Mouse (Mus musculus): ENCODE results near the gene Pygl. TPM values are rescaled to one million over a fixed set of nuclear protein-coding genes. Genes with fewer than 3 reads are reported as not detected.
"Not testable (repeated sequence)": the region's sequence is repeated elsewhere in the genome, so short reads cannot be mapped to it uniquely, and the experiment has no call there.

Pygl gene
- polyA plus RNA-seq, 1 experiment from 2014 or later = 37.3 TPM

GRCm38 (mm10) chr12:70196341-70196740, 34.9 kb downstream of the Pygl start:
- H3K27me3 ChIP-seq = no peaks in the 10 kb centered on the region
- no peaks in the 10 kb centered on the region for H3K9me3 ChIP-seq (replicated peaks)
- H3K36me3 ChIP-seq = peaks cover 11% of the 10 kb centered on the region; the same call in 1 of the 2 replicates
- 82% methylated on average over 5 of the region's 5 CpGs for WGBS
- H3K4me3 ChIP-seq (replicated peaks) = no peak overlapping the region
- no peaks in the 10 kb centered on the region for H3K4me1 ChIP-seq
- H3K27ac ChIP-seq (replicated peaks) = no peak overlapping the region
- H3K9ac ChIP-seq = no peak overlapping the region
- no peak overlapping the region for H3K4me2 ChIP-seq (replicated peaks)
- no peak for ATAC-seq (ENCODE audit: insufficient number of reproducible peaks, low FRiP score, low TSS enrichment, low read depth)

- WGBS = 97% methylated on average over 6 of the region's 6 CpGs
- no peaks in the 10 kb centered on the region for H3K9me3 ChIP-seq (replicated peaks)
- no peak overlapping the region for H3K27ac ChIP-seq (replicated peaks)
- H3K36me3 ChIP-seq = peaks cover 11% of the 10 kb centered on the region; the same call in 1 of the 2 replicates
- no peaks in the 10 kb centered on the region for H3K4me1 ChIP-seq
- ATAC-seq (ENCODE audit: insufficient number of reproducible peaks, low FRiP score, low TSS enrichment, low read depth) = no peak
- no peak overlapping the region for H3K4me3 ChIP-seq (replicated peaks)
- no peaks in the 10 kb centered on the region for H3K27me3 ChIP-seq
- H3K4me2 ChIP-seq (replicated peaks) = no peak overlapping the region
- H3K9ac ChIP-seq = no peak overlapping the region
Measured at GRCm38 (mm10) chr12:70195426-70195825, 35.9 kb downstream of the Pygl start.

GRCm38 (mm10) chr12:70192267-70192727, 39.0 kb downstream of the Pygl start:
- no peak for ATAC-seq (ENCODE audit: insufficient number of reproducible peaks, low FRiP score, low TSS enrichment, low read depth)
- H3K27me3 ChIP-seq = no peaks in the 10 kb centered on the region
- peak overlapping the region; percentile 32 for H3K4me2 ChIP-seq (replicated peaks)
- H3K36me3 ChIP-seq = 0 out of 2 replicates have a peak, but pooled peaks cover 7% of the 10 kb centered on the region
- H3K4me3 ChIP-seq (replicated peaks) = peak overlapping the region; percentile 17; the same call in 1 of the 2 replicates
- no peaks in the 10 kb centered on the region for H3K4me1 ChIP-seq
- no peak overlapping the region for H3K9ac ChIP-seq
- no peak overlapping the region for H3K27ac ChIP-seq (replicated peaks)
- 31% methylated on average over 19 of the region's 19 CpGs for WGBS
- H3K9me3 ChIP-seq (replicated peaks) = no peaks in the 10 kb centered on the region

- 86% methylated on average over 22 of the region's 22 CpGs for WGBS
- Histone ChIP-seq H3K9me3 (replicated peaks) (0 out of 2 replicates have a peak, but pooled peaks cover 6% of the 10 kb centered on the region), H3K9ac (no peak overlapping the region), H3K4me3 (replicated peaks) (no peak overlapping the region), H3K4me2 (replicated peaks) (no peak overlapping the region), H3K27me3 (no peaks in the 10 kb centered on the region), H3K36me3 (no peaks in the 10 kb centered on the region), H3K4me1 (no peaks in the 10 kb centered on the region), H3K27ac (replicated peaks) (no peak overlapping the region)
- no peak for ATAC-seq (ENCODE audit: insufficient number of reproducible peaks, low FRiP score, low TSS enrichment, low read depth)
Measured at GRCm38 (mm10) chr12:70184173-70184783, 47.0 kb downstream of the Pygl start.

GRCm38 (mm10) chr12:70183507-70183906, 47.8 kb downstream of the Pygl start:
- 96% methylated on average over 8 of the region's 8 CpGs for WGBS
- H3K9ac ChIP-seq; H3K27ac ChIP-seq (replicated peaks); H3K4me2 ChIP-seq (replicated peaks); H3K4me1 ChIP-seq; H3K4me3 ChIP-seq (replicated peaks); H3K36me3 ChIP-seq; H3K27me3 ChIP-seq; ATAC-seq (ENCODE audit: insufficient number of reproducible peaks, low FRiP score, low TSS enrichment, low read depth); H3K9me3 ChIP-seq (replicated peaks): not testable (repeated sequence)

- Histone ChIP-seq H3K9me3 (replicated peaks) (no peaks in the 10 kb centered on the region), H3K4me1 (no peaks in the 10 kb centered on the region), H3K27ac (replicated peaks) (no peak overlapping the region), H3K27me3 (no peaks in the 10 kb centered on the region), H3K4me3 (replicated peaks) (no peak overlapping the region), H3K4me2 (replicated peaks) (no peak overlapping the region), H3K9ac (no peak overlapping the region), H3K36me3 (no peaks in the 10 kb centered on the region)
- ATAC-seq (ENCODE audit: insufficient number of reproducible peaks, low FRiP score, low TSS enrichment, low read depth) = no peak
- 73% methylated on average over 1 of the region's 1 CpGs for WGBS
Measured at GRCm38 (mm10) chr12:70169969-70170368, 61.3 kb downstream of the Pygl start.

- Histone ChIP-seq H3K9ac (no peak overlapping the region), H3K4me2 (replicated peaks) (no peak overlapping the region), H3K27ac (replicated peaks) (no peak overlapping the region), H3K27me3 (no peaks in the 10 kb centered on the region), H3K9me3 (replicated peaks) (no peaks in the 10 kb centered on the region), H3K4me1 (no peaks in the 10 kb centered on the region), H3K4me3 (replicated peaks) (no peak overlapping the region), H3K36me3 (no peaks in the 10 kb centered on the region)
- ATAC-seq (ENCODE audit: insufficient number of reproducible peaks, low FRiP score, low TSS enrichment, low read depth) = no peak
- WGBS = 76% methylated on average over 4 of the region's 4 CpGs
Measured at GRCm38 (mm10) chr12:70167950-70168349, 63.3 kb downstream of the Pygl start.

GRCm38 (mm10) chr12:70164741-70165140, 66.5 kb downstream of the Pygl start:
- Histone ChIP-seq H3K36me3 (no peaks in the 10 kb centered on the region), H3K4me1 (no peaks in the 10 kb centered on the region), H3K4me2 (replicated peaks) (no peak overlapping the region), H3K4me3 (replicated peaks) (no peak overlapping the region), H3K9ac (no peak overlapping the region), H3K27ac (replicated peaks) (no peak overlapping the region), H3K9me3 (replicated peaks) (no peaks in the 10 kb centered on the region), H3K27me3 (no peaks in the 10 kb centered on the region)
- no peak for ATAC-seq (ENCODE audit: insufficient number of reproducible peaks, low FRiP score, low TSS enrichment, low read depth)
- 72% methylated on average over 3 of the region's 3 CpGs for WGBS

GRCm38 (mm10) chr12:70161057-70161456, 70.2 kb downstream of the Pygl start:
- no peak overlapping the region for H3K4me2 ChIP-seq (replicated peaks)
- WGBS = 74% methylated on average over 5 of the region's 5 CpGs
- H3K9ac ChIP-seq = no peak overlapping the region
- no peak overlapping the region for H3K27ac ChIP-seq (replicated peaks)
- no peak overlapping the region for H3K4me3 ChIP-seq (replicated peaks)
- no peaks in the 10 kb centered on the region for H3K27me3 ChIP-seq
- no peaks in the 10 kb centered on the region for H3K9me3 ChIP-seq (replicated peaks)
- H3K36me3 ChIP-seq = no peaks in the 10 kb centered on the region
- H3K4me1 ChIP-seq = no peaks in the 10 kb centered on the region
- no peak for ATAC-seq (ENCODE audit: insufficient number of reproducible peaks, low FRiP score, low TSS enrichment, low read depth)

GRCm38 (mm10) chr12:70157292-70158066, 73.8 kb downstream of the Pygl start:
- Histone ChIP-seq H3K36me3 (no peaks in the 10 kb centered on the region), H3K4me2 (replicated peaks) (no peak overlapping the region), H3K9me3 (replicated peaks) (no peaks in the 10 kb centered on the region), H3K9ac (no peak overlapping the region), H3K27me3 (no peaks in the 10 kb centered on the region), H3K4me1 (0 out of 2 replicates have a peak, but pooled peaks cover 3% of the 10 kb centered on the region), H3K27ac (replicated peaks) (no peak overlapping the region), H3K4me3 (replicated peaks) (no peak overlapping the region)
- WGBS = 36% methylated on average over 5 of the region's 5 CpGs
- ATAC-seq (ENCODE audit: insufficient number of reproducible peaks, low FRiP score, low TSS enrichment, low read depth) = no peak

GRCm38 (mm10) chr12:70156222-70156621, 75.1 kb downstream of the Pygl start:
- no peak overlapping the region for H3K9ac ChIP-seq
- no peaks in the 10 kb centered on the region for H3K9me3 ChIP-seq (replicated peaks)
- H3K4me1 ChIP-seq = 0 out of 2 replicates have a peak, but pooled peaks cover 3% of the 10 kb centered on the region
- no peak overlapping the region for H3K4me2 ChIP-seq (replicated peaks)
- no peak overlapping the region for H3K27ac ChIP-seq (replicated peaks)
- ATAC-seq (ENCODE audit: insufficient number of reproducible peaks, low FRiP score, low TSS enrichment, low read depth) = no peak
- 49% methylated on average over 6 of the region's 6 CpGs for WGBS
- H3K4me3 ChIP-seq (replicated peaks) = no peak overlapping the region
- no peaks in the 10 kb centered on the region for H3K27me3 ChIP-seq
- H3K36me3 ChIP-seq = no peaks in the 10 kb centered on the region

Measured in embryonic facial prominence, embryonic 15.5 days (tissue).